Mouse (Mus musculus) ovary, adult 18-20 months (tissue): ENCODE measurements at regions not wholly inside any gene's neighbourhood (a gene's known extent, or its start where the extent isn't known, plus 50 kb on each side); places are given as distances from the start of the nearest gene placed in this dataset.

Source experiments
- DNase-seq: peaks from one replicate; pipeline ENCODE4 v3.0.0; 2022; ENCODE audit warnings: low spot score, mixed read lengths

DNA sequence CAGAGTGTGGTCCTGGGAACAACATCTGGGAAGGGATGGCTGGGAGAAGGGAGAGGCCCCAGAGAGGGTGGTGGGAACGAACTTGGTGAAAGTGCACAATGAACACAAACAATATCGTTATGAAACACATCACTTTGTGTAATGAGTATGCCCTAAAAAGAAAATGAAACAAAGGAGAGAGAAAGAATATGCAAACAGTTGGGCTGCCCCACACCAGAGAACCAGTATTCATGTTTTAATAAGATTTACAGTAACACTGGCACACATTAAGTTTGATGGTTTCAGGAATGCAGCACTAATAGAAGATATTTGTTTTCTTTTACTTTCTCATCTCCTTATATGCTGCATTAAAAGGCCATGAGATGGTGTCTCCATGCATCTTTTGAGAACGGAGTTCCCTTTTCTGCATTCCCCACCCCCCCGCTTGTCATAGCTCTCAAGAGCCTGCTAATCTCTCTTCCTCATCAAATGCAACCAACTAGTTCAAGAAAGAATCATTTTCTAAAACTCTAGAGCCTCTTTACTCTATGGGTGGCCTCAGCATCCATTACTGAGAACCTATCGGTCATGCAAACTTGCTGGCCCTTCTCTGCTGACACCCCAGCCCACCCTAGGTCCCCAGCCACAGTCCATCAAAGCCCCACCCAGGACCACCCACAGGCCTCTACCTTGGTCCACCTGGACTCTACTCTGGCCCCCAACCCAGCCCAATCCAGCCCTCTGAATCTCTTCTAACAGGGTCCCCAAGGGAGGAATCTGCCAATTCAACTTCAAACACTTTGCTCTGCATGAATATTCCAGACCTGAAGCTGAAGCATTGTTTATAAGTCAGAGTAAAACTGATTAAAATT lies 379.0 kb upstream of the Nrp1 start:
- DNase-seq: no peak

DNA sequence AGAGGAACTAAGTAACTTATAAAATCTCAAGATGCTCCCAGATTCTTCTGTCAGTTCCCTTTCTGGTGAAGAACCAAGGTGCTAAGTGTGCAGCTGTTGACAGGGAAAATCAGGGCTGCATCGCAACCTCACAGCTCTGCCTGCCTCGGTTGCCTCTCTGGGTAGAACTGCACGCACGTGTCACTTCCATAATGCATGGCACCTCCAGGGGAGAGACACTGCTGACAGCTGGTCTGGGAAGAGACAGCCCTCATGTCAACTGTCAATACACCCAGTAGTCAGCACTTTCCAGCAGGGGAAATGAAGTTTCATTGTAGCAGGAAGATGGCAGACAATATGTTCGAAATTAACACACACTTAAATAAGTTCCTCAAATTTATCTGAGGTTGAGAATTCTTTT lies 376.2 kb upstream of the Nrp1 start:
- DNase-seq: no peak

DNA sequence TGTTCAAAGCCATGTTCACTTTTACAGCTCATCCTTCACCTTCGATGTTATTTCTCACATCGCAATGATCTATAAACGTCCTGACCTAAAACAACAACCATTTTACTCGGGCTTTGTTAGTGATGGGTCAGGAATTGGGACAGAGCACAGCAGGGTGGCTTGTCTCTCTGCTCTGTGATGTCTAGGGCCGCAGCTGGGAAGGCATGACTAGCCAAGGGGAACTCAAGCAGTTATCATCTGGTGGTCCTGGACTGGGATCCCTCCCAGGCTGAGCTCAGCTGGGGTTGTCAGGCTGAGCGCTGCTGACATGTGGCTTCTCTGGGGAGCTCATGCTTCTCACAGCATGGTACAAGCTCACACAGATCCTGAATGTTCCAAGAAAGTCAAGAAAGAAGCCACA lies 372.8 kb upstream of the Nrp1 start:
- no peak for DNase-seq

DNA sequence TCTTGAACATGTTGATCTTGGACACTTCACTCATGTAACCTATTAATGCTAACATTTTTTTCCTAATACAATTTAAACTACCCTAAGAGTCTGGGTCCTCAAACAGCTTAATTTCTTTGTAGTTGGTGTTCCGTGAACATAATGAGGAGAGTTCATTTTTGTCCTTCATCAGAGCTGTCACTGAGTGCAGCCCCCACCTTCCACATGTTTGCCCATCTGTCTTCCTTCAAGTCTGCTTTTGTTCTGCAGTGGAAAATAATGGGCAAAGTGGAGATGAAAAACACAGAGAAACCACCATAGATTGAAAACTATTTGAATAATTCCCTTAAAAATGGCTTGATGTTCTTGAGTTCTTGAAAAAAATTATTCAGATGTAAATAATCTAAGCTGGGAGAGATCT lies 369.5 kb upstream of the Nrp1 start:
- no peak for DNase-seq

DNA sequence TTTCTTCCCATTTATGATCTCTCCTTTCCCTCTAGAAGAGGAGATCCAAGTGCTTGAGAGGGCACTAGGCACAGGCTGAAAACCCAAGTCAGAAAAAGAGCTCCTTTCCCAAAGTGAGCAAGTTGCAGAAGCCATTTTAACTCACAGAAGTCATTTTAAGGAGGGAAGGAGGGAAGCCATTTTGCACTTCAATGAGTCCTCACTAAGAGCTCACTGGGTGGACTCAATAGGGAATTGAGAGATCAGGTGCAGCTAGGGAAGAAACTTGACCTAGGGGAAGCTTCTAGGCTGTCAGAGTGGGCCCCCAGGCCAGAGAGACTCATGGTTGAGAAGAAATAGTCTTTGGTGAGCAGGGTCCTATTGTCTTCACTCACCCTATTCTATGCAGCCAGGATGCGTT lies 363.5 kb upstream of the Nrp1 start:
- DNase-seq: no peak

DNA sequence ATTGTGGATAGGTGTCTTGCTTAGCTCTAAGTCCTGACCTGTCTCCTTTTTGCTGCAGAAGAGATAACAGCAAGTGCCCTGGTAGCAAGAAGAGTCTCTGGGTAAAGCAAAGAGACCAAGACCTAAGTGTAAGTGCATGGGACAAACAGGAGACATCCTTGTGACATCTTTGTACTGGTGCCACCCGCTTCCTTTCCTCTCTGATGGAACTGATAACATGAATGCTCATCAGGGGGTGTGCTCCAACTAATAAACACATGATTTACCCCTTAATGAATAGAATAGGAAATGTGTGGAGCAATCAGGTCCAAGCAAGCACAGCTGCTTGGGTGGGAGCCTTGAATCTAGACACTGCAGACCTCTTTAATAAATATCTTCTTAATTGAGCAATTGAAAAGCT lies 362.9 kb upstream of the Nrp1 start:
- no peak for DNase-seq

DNA sequence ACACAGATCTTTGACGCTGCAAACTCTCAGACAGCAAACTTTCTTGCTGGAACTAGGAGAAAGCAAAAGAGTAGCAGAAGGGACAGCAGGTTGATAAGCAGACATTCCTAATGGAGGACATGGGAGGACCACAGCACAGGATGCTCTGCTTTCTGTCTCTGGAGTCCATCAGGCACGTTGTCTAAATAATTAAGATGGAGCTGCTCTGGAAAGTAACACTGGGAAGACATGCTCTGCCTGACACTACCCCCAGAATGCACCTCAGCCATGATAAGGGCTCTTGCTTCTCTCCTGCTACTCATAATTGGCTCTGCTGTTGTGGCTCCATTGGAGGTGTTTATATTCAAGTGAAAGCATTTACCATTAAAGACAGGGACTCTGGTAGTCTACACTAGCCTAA lies 356.0 kb upstream of the Nrp1 start:
- DNase-seq: no peak

DNA sequence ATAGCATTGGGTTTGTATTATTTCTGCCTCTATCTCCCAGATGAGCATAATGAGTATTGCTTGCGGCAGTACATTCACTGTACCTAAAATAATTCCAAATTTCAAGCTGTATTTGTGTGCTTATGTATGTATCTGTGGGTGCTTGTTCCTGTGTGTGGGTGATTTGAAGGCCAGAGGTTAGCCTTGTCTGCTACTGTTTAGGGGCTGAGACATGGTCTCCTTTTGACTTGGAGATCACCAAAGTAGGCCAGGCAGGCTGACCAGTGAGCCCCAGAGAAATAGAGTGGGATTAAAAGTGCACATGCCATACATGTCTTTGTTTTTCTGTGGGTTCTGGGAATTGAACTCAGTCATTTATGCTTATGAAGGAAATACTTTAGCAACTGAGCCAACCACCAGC lies 355.6 kb upstream of the Nrp1 start:
- DNase-seq: no peak

DNA sequence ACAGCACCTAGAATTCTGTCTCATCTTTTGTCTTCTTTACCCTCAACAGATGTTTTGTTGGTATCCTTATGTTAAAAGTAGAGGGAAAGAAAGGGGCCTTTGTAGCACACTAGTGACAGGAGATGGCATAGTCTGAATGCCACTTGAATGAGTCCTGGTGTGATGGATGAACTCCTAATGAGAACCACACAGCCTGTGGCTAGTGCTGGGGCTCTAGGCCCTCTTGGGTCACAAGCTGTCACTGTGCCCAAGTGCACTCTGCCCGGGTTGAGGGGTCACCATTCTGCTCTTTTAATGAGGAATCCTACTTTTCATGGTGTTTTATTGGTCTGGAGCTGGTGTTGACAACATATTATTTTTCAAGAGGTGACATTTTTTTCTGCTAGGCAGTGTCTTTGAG lies 355.0 kb upstream of the Nrp1 start:
- DNase-seq: no peak

DNA sequence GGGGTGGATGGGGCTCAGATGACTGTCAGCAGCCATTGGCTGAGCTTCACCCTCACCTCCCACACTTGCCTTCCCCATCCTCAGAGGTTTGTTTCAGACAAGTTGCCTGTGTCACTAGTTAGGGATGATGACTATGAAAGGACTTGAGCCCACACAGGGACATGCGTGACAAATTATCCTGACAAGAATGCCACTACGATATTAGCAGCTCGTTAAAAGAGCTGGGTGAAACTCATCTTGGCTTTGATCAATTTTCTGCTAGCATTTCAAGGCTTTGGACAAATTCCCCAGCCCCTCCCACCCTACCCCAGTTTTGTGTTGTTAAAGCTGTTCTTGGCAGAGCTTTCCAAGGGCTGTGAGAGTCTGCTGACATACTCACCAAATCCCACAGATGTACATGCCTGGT lies 354.5 kb upstream of the Nrp1 start:
- DNase-seq: no peak

DNA sequence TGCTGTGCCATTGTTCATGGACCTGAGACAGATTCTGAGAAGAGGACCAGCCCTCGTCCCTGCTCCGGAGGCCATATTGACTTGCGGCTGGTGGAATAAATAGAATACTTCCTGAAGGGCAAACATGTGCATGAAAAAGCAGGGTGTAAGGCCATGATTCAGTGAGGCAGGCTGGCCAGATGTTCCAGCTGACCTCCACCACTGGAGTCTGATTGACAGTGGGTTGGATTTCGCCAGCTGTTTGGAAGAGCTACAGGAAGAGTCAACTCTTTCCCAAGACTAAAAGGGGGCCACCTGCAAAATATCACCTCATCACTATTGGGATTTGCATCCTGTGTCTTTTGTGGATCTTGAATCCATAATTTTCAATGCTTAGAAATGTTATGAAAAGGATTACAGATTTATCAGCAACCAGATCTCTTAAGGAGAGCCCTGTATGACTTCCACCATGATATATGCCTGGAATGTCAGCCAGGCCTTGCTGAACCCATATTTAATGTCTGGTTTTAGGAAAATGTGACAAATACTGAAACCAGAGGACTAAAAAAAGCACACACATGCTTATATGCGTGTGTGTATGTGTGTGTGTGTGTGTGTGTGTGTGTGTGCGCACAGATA lies 348.9 kb upstream of the Nrp1 start:
- no peak for DNase-seq

DNA sequence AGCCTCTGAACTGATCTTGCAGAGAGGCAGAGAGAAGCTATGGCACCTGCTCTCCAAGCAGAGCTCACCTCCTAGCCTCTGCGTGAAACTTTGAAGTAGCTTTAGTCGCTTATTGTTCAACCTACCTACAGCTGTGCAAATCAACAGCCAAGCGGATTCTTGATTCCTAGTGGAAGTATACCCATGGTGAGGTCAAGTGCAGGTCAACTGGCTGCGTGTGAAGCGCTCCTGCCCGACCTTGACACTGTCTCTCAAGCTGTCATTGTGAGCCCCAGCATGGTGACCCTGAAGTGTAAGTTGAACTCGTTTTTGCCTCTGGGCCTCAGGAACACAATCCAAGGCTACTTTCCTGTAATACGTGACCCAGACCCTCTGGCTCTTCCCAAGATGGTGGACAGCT lies 341.2 kb upstream of the Nrp1 start:
- no peak for DNase-seq

DNA sequence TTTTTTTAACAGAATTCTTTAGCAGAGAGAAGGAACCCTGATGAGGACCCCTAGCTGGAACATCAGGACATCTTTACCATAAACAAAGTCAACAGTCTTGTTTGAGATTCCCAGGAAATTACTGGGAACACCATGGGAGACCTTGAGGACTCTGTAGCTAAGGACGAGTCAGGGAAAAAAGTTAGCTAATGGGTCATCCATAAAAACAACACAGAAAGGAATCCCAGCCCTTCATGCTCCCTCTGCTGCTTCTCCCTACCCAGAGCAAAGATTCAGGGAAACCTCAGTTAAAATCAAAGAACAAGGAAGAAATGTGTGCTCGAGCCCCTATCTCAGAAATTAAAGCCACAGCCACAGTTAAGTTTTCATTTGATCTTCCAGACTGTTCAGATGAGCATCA lies 334.7 kb upstream of the Nrp1 start:
- DNase-seq: no peak

DNA sequence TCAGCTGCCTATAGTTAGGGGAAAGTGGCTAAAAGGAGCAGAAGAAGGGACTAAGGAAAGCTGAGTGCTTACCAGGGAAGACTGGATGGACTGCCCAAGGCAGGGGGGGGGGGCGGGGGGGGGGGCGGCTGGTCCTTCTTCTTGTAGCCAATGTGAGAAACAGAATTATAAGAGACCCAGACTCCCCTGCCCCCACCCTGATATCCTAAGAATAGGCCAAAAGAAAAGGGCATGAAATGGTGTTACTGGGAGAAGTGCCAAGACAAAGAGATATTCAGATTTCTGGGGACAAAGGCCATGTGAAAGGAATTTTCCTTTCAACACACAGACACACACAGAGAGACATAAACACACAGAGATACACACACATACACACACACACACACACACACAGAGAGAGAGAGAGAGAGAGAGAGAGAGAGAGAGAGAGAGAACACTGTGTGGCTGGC lies 333.6 kb upstream of the Nrp1 start:
- no peak for DNase-seq

DNA sequence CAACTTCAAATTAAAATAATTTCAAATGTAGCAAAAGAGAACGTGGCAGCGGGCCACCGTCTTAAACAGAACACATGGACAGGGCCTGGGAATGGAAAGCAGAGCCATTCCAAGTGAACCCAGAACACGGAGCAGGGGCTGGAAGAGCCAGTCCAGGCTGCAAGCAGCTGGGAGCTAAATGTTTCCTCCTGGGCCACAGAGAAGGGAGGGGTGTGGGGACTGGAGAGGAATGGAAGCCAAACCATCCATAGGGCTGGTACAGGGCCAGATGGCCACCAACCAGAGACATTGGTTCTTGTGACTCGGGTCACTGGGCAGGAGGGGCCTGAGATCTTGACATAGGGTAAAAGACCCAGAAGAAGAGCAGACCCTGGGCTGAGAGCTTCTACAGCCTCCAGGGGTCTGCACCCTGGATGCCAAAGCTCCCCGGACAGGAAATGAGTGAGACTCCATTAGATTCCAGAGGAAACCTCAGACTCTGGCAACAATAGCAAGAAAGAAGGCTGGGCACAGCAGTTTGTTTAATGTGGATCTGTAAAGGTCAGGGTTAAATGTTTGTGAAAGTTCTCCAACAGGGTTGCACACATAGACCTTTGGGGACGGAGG lies 333.1 kb upstream of the Nrp1 start:
- DNase-seq: peak; percentile 50

DNA sequence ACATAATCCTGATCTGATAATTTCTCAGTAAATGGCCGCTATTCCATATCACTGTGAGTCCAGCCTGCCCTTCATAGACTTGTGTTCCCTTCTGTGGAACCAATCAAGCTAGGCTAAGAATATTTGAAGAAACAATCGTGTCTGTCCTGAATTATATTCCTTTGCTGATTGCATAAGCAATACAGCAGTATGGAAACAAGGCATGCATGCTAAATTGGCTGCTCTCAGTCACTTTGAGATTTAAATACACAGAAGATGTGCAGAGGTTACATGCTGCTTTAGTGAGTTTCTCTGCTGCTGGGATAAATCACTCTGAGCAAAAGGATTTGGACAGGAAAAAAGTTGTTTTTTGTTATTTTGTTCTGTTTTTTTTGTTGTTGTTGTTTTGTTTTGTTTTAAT lies 331.4 kb upstream of the Nrp1 start:
- DNase-seq: no peak

DNA sequence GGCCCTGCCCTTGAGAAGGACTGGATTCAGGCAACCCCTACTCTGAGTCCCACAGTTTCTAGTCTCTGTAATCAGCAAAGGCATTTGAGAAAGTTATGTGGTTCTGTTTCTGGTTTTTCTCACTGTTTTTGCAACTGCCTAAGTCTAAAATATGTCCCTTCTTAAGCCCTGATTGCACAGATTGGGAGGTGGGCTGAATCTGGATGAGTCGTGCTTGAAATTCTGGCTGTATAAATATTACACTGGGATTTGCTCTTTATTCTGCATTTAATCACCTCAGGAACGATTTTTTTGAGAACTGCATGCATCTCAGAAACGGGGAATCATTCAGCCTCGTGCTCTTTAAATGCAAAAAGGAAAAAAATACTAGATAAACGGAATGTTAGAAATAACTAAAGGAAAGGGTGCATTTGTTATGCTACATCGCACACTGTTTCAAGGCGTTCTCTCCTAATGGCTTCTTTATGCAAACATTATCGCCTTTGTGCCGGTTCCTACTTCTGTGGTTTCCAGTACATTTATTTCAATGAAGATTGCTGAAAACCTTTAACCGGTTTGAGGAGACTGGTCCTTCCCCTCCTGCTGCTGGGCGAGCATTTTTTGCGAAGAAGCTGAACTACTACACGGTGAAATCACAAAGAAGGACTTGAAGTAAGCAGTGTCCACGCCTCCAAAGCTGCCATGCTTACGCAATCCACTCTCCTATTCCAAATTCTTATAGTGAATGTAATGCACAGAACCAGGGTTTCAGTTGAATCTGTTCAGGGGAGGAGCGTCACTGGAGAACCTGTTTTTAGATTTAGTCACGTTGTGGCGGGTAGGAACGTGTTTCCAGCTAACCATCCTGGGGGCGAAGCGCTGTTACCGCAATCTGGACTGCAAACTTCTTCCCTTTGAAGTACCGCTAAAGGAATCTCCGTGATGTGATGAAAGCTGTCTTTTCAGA lies 327.8 kb upstream of the Nrp1 start:
- no peak for DNase-seq

DNA sequence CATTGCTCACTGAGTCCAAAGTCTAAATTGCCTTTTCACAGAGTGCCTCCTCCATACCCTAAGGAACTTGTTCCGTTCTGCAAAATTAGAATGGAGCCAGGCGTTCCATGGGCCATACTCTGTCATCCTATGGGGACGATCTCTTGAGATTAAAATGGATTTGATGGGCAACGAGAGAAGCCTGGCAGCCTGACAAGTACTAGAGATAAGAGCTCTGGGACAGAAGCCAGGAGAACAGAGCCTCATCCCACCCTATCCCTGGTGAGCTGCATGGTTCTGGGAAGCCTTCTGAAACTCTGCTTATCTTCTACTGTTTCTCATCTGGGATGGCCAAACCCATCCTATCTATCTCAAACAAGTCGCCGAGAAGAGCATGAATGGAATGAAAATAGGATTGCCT lies 324.3 kb upstream of the Nrp1 start:
- DNase-seq: peak; percentile 52

DNA sequence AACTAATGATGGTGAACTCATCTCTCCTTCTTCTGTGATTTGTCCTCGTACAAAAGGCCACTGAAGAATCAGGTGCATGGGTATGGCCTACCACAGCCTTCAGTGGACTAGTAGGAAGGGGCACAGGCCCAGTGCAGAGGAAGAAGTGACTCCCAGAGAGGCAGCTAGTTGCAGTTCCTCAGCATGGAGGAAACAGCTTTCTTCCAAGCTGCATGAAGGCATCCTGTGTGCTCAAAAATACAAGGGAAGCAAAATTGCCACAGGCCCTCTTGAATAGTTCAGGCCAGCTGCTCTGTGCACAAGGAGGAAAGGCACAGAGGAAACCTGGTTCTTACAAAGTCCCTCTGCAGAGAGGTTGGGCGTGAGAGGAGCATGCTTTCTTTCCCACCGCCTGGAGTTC lies 322.7 kb upstream of the Nrp1 start:
- no peak for DNase-seq

DNA sequence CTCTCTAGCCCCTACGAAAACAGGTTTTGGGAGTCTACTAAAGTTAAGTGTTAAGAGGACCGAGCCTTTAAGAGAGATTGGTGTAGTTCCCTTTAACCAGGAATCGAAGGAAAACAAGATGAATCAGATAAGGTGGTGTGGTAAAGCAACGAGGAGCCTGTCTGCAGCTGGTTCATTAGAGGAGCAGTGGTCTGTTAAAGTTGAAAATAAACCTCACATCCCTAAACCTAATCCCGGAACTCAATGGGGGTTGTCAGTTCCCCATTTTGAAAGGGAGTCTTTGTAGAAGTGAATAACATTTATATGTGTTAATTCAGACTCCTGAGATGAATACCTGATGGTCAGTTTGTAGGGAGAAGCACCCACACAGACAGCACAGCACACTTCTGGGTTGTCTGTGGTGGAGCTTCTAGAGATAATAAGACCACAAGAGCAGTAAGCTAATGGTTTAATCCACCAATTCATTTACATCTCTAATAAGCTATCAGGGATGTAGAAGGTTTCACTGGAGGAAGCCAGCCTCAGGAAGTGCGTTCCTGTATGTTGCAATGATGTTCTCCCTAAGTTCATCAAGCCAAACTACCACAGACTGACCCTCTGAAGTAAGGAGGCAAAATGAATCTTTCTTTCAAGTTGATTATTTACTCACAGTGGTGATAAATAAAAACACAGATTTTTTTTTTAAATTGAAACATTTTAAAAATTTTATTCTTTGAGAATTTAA lies 318.9 kb upstream of the Nrp1 start:
- DNase-seq: no peak

DNA sequence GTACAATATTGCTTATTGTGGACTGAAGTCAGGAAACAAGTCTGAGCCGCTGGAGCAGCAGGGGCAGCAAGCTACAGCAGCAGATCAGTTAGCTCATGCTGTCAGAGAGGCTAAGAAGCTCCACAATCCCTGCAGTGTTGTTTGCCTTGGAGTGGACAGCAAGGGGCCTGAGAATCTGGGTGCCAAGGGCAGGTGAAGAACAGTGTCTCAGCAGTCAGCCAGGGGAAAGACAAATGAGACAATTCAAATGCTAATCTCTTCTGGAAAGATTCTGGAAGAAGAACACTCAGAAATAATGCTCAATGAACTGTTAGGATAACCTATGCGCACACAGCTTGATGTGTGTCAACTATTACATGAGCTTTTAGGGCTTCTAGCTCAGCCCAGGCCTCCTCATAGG lies 315.5 kb upstream of the Nrp1 start:
- no peak for DNase-seq

DNA sequence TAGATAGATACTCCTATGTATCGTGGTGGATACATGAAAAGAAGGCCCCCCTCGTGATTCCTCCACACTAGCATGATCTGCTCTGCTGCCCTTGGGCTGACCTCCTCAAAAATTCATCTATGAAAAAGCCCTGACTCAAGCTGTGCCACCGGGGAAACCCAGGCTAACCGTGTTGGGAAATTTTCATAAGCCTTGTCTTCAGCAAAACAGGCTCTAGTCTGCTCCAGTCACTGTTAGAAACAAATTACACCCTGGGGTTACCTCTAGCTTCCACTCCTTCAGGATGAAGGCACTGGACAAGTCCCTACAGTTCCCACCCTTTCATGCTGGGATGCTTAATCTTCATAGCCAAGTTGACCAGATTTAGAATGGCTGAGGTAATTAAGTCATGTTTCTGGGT lies 315.0 kb upstream of the Nrp1 start:
- no peak for DNase-seq
